Mouse (Mus musculus): ENCODE measurements at regions not wholly inside any gene's neighbourhood (a gene's known extent, or its start where the extent isn't known, plus 50 kb on each side); places are given as distances from the start of the nearest gene placed in this dataset.

DNA sequence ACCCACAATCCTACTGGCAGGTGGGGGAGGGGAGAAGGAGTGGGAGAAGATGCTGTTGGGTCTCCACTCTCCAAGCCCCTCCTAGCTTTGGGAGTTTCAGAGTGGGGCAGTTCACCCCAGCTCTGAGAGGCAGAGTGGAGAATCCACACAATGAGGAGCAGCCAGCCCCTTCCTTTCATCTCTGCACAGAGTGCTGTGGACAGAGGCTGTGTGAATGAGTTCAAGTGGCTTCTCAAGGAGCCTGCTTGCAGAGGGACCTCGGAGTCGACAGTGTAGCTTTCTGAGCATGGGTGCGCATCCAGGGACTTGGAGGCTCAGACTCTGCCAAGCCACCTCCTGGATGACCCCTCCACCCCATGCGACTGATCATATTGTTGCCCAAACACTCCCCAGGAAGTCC, 88.9 kb upstream of the Gm26897 start:
- no peak for DNase-seq
- no peaks in the 10 kb centered on the region for H3K36me3 ChIP-seq (ENCODE audit: control insufficient read depth, insufficient read depth, low read length)
- no peaks in the 10 kb centered on the region for H3K79me2 ChIP-seq (replicated peaks; ENCODE audit: control insufficient read depth, insufficient read depth, low read length)
- H3K9ac ChIP-seq (ENCODE audit: low read depth, low read length) = no peak overlapping the region
- intact Hi-C loops (cut with DNase I) = no loop called here
- H3K27me3 ChIP-seq (ENCODE audit: control insufficient read depth, insufficient read depth, low read length) = no peaks in the 10 kb centered on the region
- H3K4me1 ChIP-seq (ENCODE audit: control insufficient read depth, insufficient read depth, low read length) = peaks cover 9% of the 10 kb centered on the region
- TF ChIP-seq EP300 (IDR thresholded peaks at IDR 0.05; ENCODE audit: insufficient read depth, low read depth, low read length) (no peak), CTCF (IDR thresholded peaks at IDR 0.05) (no peak), POLR2A (IDR thresholded peaks at IDR 0.05; ENCODE audit: insufficient read depth, low read depth, low read length) (no peak)
- H3K4me3 ChIP-seq = no peak overlapping the region
- 54% methylated on average over 4 of the region's 4 CpGs for WGBS
- H3K27ac ChIP-seq = no peak overlapping the region

DNA sequence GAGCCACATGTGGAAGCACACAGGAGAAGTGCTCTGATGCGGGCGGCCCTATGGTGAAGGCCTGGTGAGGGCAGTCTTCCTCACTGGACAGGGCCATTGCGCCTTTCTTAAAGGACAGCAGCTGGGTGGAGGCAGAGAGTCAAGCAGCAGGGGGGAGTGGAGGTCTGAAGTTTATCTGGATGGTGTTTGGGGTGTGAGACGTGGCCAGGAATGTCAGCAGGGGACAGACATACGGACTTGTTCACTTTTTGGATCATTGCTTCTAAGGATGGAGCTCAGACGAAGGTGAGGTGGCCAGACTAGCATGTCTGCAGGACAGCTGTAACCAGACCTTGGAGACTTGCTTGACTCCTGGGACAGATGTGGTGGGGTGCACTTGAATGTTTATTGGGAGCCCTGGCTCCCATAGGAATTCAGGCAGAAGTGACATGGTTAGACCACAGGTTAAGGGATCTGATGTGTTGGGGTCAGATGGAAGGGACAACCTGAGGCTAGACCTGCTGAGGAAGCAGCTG, 86.0 kb upstream of the Gm26897 start:
- no peak for TF ChIP-seq EP300 (IDR thresholded peaks at IDR 0.05; ENCODE audit: insufficient read depth, low read depth, low read length)
- TF ChIP-seq CTCF (IDR thresholded peaks at IDR 0.05) = no peak
- no peak for TF ChIP-seq POLR2A (IDR thresholded peaks at IDR 0.05; ENCODE audit: insufficient read depth, low read depth, low read length)
- H3K27me3 ChIP-seq (ENCODE audit: control insufficient read depth, insufficient read depth, low read length) = no peaks in the 10 kb centered on the region
- no peak overlapping the region for H3K27ac ChIP-seq
- peaks cover 9% of the 10 kb centered on the region for H3K4me1 ChIP-seq (ENCODE audit: control insufficient read depth, insufficient read depth, low read length)
- H3K79me2 ChIP-seq (replicated peaks; ENCODE audit: control insufficient read depth, insufficient read depth, low read length) = no peaks in the 10 kb centered on the region
- DNase-seq = peak in 1 of 2 experiments; percentile 32
- no peak overlapping the region for H3K9ac ChIP-seq (ENCODE audit: low read depth, low read length)
- no peaks in the 10 kb centered on the region for H3K36me3 ChIP-seq (ENCODE audit: control insufficient read depth, insufficient read depth, low read length)
- WGBS = 82% methylated on average over 6 of the region's 6 CpGs
- no peak overlapping the region for H3K4me3 ChIP-seq
- intact Hi-C loops (cut with DNase I) = no loop called here

DNA sequence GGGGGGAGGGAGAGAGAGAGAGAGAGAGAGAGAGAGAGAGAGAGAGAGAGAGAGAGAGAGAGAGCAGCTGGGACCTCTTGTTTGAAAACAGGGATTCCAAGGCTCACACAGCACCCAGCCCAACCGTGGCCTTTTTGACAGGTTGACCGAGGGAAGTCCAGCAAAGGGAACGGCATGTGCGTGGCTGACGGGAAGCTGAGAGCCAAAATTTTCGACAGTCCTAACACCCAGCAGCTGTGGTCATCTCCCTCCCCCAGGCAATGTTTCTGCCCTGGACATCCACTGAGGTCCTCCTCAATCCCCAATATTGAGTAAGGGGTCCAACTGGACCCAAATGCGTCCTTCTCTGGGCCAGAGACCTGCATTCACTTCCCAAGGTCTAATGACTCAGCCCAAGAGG, 85.2 kb upstream of the Gm26897 start:
- H3K27me3 ChIP-seq (ENCODE audit: control insufficient read depth, insufficient read depth, low read length) = no peaks in the 10 kb centered on the region
- peak; percentile 46 to 58 for DNase-seq
- H3K4me1 ChIP-seq (ENCODE audit: control insufficient read depth, insufficient read depth, low read length) = peaks cover 9% of the 10 kb centered on the region
- 46% methylated on average over 7 of the region's 7 CpGs for WGBS
- H3K9ac ChIP-seq (ENCODE audit: low read depth, low read length) = no peak overlapping the region
- no peaks in the 10 kb centered on the region for H3K36me3 ChIP-seq (ENCODE audit: control insufficient read depth, insufficient read depth, low read length)
- H3K27ac ChIP-seq = no peak overlapping the region; the same call in 1 of the 2 replicates
- no peak for TF ChIP-seq EP300 (IDR thresholded peaks at IDR 0.05; ENCODE audit: insufficient read depth, low read depth, low read length)
- TF ChIP-seq POLR2A (IDR thresholded peaks at IDR 0.05; ENCODE audit: insufficient read depth, low read depth, low read length) = no peak
- TF ChIP-seq CTCF (IDR thresholded peaks at IDR 0.05) = no peak
- no peaks in the 10 kb centered on the region for H3K79me2 ChIP-seq (replicated peaks; ENCODE audit: control insufficient read depth, insufficient read depth, low read length)
- no peak overlapping the region for H3K4me3 ChIP-seq
- intact Hi-C loops (cut with DNase I) = no loop called here

DNA sequence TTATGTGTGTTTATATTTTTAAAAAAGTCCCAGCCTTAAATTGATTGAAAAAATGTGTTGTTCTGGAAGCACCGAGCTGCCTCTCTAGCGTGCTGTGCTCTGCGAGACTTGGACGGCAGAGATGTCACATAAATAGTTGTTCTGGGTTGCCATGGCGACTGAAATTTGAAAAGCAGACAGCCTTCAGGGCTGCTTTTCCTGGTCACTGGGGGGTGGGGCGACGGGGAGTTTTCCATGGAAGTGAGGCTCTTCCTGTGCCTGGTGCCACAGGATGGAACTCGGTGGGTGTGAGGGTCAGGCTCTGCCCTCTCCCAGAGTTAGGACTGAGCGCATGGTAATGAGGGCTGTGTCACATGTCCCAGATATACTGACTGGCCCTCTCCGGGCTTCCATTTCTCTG, 84.7 kb upstream of the Gm26897 start:
- Histone ChIP-seq H3K27ac (no peak overlapping the region; the same call in 1 of the 2 replicates), H3K36me3 (ENCODE audit: control insufficient read depth, insufficient read depth, low read length) (no peaks in the 10 kb centered on the region), H3K27me3 (ENCODE audit: control insufficient read depth, insufficient read depth, low read length) (no peaks in the 10 kb centered on the region), H3K4me3 (no peak overlapping the region), H3K9ac (ENCODE audit: low read depth, low read length) (no peak overlapping the region), H3K4me1 (ENCODE audit: control insufficient read depth, insufficient read depth, low read length) (peaks cover 9% of the 10 kb centered on the region), H3K79me2 (replicated peaks; ENCODE audit: control insufficient read depth, insufficient read depth, low read length) (no peaks in the 10 kb centered on the region)
- intact Hi-C loops (cut with DNase I) = no loop called here
- DNase-seq = peak; percentile 54 to 72
- no peak for TF ChIP-seq EP300 (IDR thresholded peaks at IDR 0.05; ENCODE audit: insufficient read depth, low read depth, low read length)
- TF ChIP-seq CTCF (IDR thresholded peaks at IDR 0.05) = no peak
- TF ChIP-seq POLR2A (IDR thresholded peaks at IDR 0.05; ENCODE audit: insufficient read depth, low read depth, low read length) = no peak
- 33% methylated on average over 10 of the region's 10 CpGs for whole genome bisulfite sequencing

DNA sequence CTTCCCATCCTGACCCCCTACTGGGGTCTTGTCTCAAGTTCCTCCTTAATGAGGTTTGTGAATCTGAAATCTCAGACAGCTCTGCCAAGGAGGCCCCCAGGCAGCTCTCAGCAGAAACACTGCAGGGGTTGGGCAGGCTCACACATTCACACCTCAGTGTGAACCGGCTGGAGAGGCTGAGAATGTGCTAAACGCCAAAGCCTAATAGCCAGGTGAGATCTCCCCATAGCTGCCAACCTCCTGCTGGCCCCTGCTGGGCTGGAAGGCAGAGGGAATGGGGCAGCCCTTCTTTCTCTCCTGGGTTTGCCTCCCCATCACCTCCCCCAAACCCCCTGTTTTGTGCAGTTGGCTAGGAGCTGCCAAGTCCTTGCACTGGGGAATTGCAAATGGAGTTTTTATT, 81.3 kb upstream of the Gm26897 start:
- TF ChIP-seq EP300 (IDR thresholded peaks at IDR 0.05; ENCODE audit: insufficient read depth, low read depth, low read length) (no peak), POLR2A (IDR thresholded peaks at IDR 0.05; ENCODE audit: insufficient read depth, low read depth, low read length) (no peak), CTCF (IDR thresholded peaks at IDR 0.05) (no peak)
- H3K4me1 ChIP-seq (ENCODE audit: control insufficient read depth, insufficient read depth, low read length) = peaks cover 7% of the 10 kb centered on the region
- H3K4me3 ChIP-seq = no peak overlapping the region
- no peaks in the 10 kb centered on the region for H3K79me2 ChIP-seq (replicated peaks; ENCODE audit: control insufficient read depth, insufficient read depth, low read length)
- H3K27ac ChIP-seq = no peak overlapping the region
- no peaks in the 10 kb centered on the region for H3K36me3 ChIP-seq (ENCODE audit: control insufficient read depth, insufficient read depth, low read length)
- intact Hi-C loops (cut with DNase I) = no loop called here
- DNase-seq = no peak
- H3K9ac ChIP-seq (ENCODE audit: low read depth, low read length) = no peak overlapping the region
- no peaks in the 10 kb centered on the region for H3K27me3 ChIP-seq (ENCODE audit: control insufficient read depth, insufficient read depth, low read length)
- WGBS = 49% methylated on average over 2 of the region's 2 CpGs

DNA sequence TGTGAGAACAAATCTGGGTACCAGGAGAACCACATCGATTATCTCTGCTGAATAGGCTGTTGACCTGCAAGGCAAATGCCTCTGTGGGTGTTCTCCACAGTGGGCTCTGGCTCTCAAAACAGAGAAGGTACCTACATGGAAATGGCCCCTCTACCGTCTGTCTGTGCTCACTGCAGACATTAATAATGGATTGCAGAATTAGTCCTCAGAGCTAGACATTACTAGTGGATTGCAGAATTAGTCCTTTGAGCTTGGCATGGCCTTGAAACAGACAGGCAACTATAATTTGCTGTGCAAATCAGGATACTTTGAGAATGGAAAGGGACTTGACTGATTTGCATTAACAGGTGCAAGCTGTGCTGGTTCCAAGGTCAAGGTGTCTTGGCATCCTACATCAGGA, 77.3 kb upstream of the Gm26897 start:
- TF ChIP-seq EP300 (IDR thresholded peaks at IDR 0.05; ENCODE audit: insufficient read depth, low read depth, low read length) = no peak
- TF ChIP-seq POLR2A (IDR thresholded peaks at IDR 0.05; ENCODE audit: insufficient read depth, low read depth, low read length) = no peak
- no peak for TF ChIP-seq CTCF (IDR thresholded peaks at IDR 0.05)
- Histone ChIP-seq H3K4me1 (ENCODE audit: control insufficient read depth, insufficient read depth, low read length) (no peaks in the 10 kb centered on the region), H3K27me3 (ENCODE audit: control insufficient read depth, insufficient read depth, low read length) (no peaks in the 10 kb centered on the region), H3K4me3 (no peak overlapping the region), H3K9ac (ENCODE audit: low read depth, low read length) (no peak overlapping the region), H3K36me3 (ENCODE audit: control insufficient read depth, insufficient read depth, low read length) (no peaks in the 10 kb centered on the region), H3K27ac (no peak overlapping the region), H3K79me2 (replicated peaks; ENCODE audit: control insufficient read depth, insufficient read depth, low read length) (no peaks in the 10 kb centered on the region)
- intact Hi-C loops (cut with DNase I) = no loop called here
- no peak for DNase-seq
- 63% methylated on average over 2 of the region's 2 CpGs for WGBS
